Mouse (Mus musculus): ENCODE data around the gene Camk1d.

GRCm38 (mm10) chr2:5760479-5761008 is 46.2 kb upstream of the Camk1d start:
- TF ChIP-seq ZC3H11A (IDR thresholded peaks at IDR 0.05; ENCODE audit: borderline replicate concordance, low read depth, low read length): no peak
- no peak for TF ChIP-seq CHD2 (IDR thresholded peaks at IDR 0.05; ENCODE audit: low read depth, low read length)
- no peak for TF ChIP-seq MAFK (IDR thresholded peaks at IDR 0.05; ENCODE audit: insufficient read depth, low read depth, low read length)
- no peak for TF ChIP-seq HCFC1 (IDR thresholded peaks at IDR 0.05; ENCODE audit: borderline replicate concordance, insufficient read depth, low read length)
- no peak for TF ChIP-seq ZNF384 (IDR thresholded peaks at IDR 0.05; ENCODE audit: low read depth, low read length)
